10 mouse cellular contexts compared by ENCODE assay signal in genomic region chr5:120567761-120568211, GRCm38 (mm10). TPM values are rescaled to one million over a fixed set of nuclear protein-coding genes. Genes with fewer than 3 reads are reported as not detected.
DNase-seq lines count a peak whose midpoint lies in the region; ATAC-seq lines count a peak whose summit lies in the region.
"Had no signal": no experiment of that assay in that cellular context is flagged by ENCODE, and none has a peak within 500 bp of the region (broad histone marks: within the 10 kb centered on the region; RNA-seq: fewer than 3 reads in every experiment).

No protein-coding gene starts in this region.

- H3K4me3 ChIP-seq in kidney, embryonic 15.5 days (replicated peaks) = no peak overlapping the region
- no peak overlapping the region for H3K4me3 ChIP-seq in forebrain, embryonic 16.5 days (replicated peaks; ENCODE audit: low read length)
- H3K4me3 ChIP-seq in midbrain, embryonic 13.5 days (replicated peaks) = no peak overlapping the region

- 43% methylated on average over 14 of the region's 14 CpGs for WGBS in kidney, embryonic 15.5 days
- WGBS in forebrain, embryonic 16.5 days = 10% methylated on average over 14 of the region's 14 CpGs
- 28% methylated on average over 14 of the region's 14 CpGs for WGBS in midbrain, embryonic 13.5 days

- no peak for DNase-seq in kidney, adult 9 months
- peak; percentile 77 for DNase-seq in cerebellum, adult 9-11 months
- no peak for DNase-seq in layer of hippocampus, postnatal 36 days
- no peak for DNase-seq in adrenal gland, adult 18-20 months (ENCODE audit: low spot score in 2 of 2)

- H3K27me3 ChIP-seq in kidney, embryonic 15.5 days = 0 out of 2 replicates have a peak, but pooled peaks cover 5% of the 10 kb centered on the region
- no peaks in the 10 kb centered on the region for H3K27me3 ChIP-seq in forebrain, embryonic 16.5 days (replicated peaks; ENCODE audit: control insufficient read depth, insufficient read depth, low read length)
- no peaks in the 10 kb centered on the region for H3K27me3 ChIP-seq in midbrain, embryonic 13.5 days

- 0 out of 2 replicates have a peak, but pooled peaks cover under 1% of the 10 kb centered on the region for H3K36me3 ChIP-seq in kidney, embryonic 15.5 days
- no peaks in the 10 kb centered on the region for H3K36me3 ChIP-seq in forebrain, embryonic 16.5 days (ENCODE audit: control insufficient read depth, insufficient read depth)
- H3K36me3 ChIP-seq in midbrain, embryonic 13.5 days = no peaks in the 10 kb centered on the region

- H3K4me2 ChIP-seq in kidney, embryonic 15.5 days = peak overlapping the region; percentile 10
- peak overlapping the region; percentile 34 for H3K4me2 ChIP-seq in forebrain, embryonic 16.5 days (ENCODE audit: low read length)
- H3K4me2 ChIP-seq in midbrain, embryonic 13.5 days (replicated peaks) = peak overlapping the region; percentile 9

- H3K27ac ChIP-seq in kidney, embryonic 15.5 days = peak overlapping the region; percentile 82
- H3K27ac ChIP-seq in forebrain, embryonic 16.5 days (ENCODE audit: low read length) = peak overlapping the region; percentile 91
- peak overlapping the region; percentile 87 for H3K27ac ChIP-seq in midbrain, embryonic 13.5 days

- no peak for ATAC-seq in kidney, embryonic 15.5 days (replicated peaks; ENCODE audit: low FRiP score)
- peak; percentile 46; the same call in 1 of the 2 replicates for ATAC-seq in forebrain, embryonic 16.5 days
- ATAC-seq in midbrain, embryonic 13.5 days = peak; percentile 22; the same call in 1 of the 2 replicates
- no peak for ATAC-seq in activated CD4-positive, CD25-positive, alpha-beta regulatory T cell, adult 4 months

- peaks cover 95% of the 10 kb centered on the region for H3K4me1 ChIP-seq in kidney, embryonic 15.5 days
- peaks cover 67% of the 10 kb centered on the region for H3K4me1 ChIP-seq in forebrain, embryonic 16.5 days (replicated peaks; ENCODE audit: control insufficient read depth, insufficient read depth, low read length)
- peaks cover 84% of the 10 kb centered on the region for H3K4me1 ChIP-seq in midbrain, embryonic 13.5 days (replicated peaks)

- no peak overlapping the region; the same call in 1 of the 2 replicates for H3K9ac ChIP-seq in kidney, embryonic 15.5 days
- H3K9ac ChIP-seq in forebrain, embryonic 16.5 days (replicated peaks; ENCODE audit: low read depth, low read length) = peak overlapping the region; percentile 37; the same call in 1 of the 2 replicates
- H3K9ac ChIP-seq in midbrain, embryonic 13.5 days (replicated peaks) = peak overlapping the region; percentile 56

- H3K9me3 ChIP-seq in kidney, embryonic 15.5 days (replicated peaks) = no peaks in the 10 kb centered on the region
- no peaks in the 10 kb centered on the region for H3K9me3 ChIP-seq in forebrain, embryonic 16.5 days (ENCODE audit: control insufficient read depth, low read length)
- H3K9me3 ChIP-seq in midbrain, embryonic 13.5 days = no peaks in the 10 kb centered on the region
- H3K9me3 ChIP-seq: G1E had no signal

RNA-seq across cellular contexts. Expression of gene Tpcn1, which starts 20.7 kb away (rescaled TPM):
- 32.9 and 36.0 TPM in 2 replicates for polyA plus RNA-seq in kidney, embryonic 15.5 days (2015; fragmentation: Nextera tagmentation; extraction: Ambion mirVana)
- polyA plus RNA-seq in forebrain, embryonic 16.5 days (2015; fragmentation: Nextera tagmentation; extraction: Ambion mirVana) = 15.4 and 18.3 TPM in 2 replicates
- polyA plus RNA-seq in midbrain, embryonic 13.5 days (2015; fragmentation: Nextera tagmentation; extraction: Ambion mirVana) = 12.6 and 15.6 TPM in 2 replicates
- 10 to 100 TPM; 10.9 to 13.0 TPM for polyA plus RNA-seq in activated CD4-positive, CD25-positive, alpha-beta regulatory T cell, adult 4 months (2017; shearing (Covaris generic))
- total RNA-seq in layer of hippocampus, postnatal 36 days (2021) = 10 to 100 TPM; 35.0 to 36.4 TPM
- 10 to 100 TPM; 33.6 to 42.2 TPM for total RNA-seq in adrenal gland, adult 18-20 months (2021)

RNA-seq across cellular contexts. Expression of gene Iqcd, which starts 21.0 kb away (rescaled TPM):
- polyA plus RNA-seq in kidney, embryonic 15.5 days (2015; fragmentation: Nextera tagmentation; extraction: Ambion mirVana) = 0.82 and 0.90 TPM in 2 replicates
- 0.98 and 1.0 TPM in 2 replicates for polyA plus RNA-seq in forebrain, embryonic 16.5 days (2015; fragmentation: Nextera tagmentation; extraction: Ambion mirVana)
- polyA plus RNA-seq in midbrain, embryonic 13.5 days (2015; fragmentation: Nextera tagmentation; extraction: Ambion mirVana) = 1.4 and 2.0 TPM in 2 replicates
- polyA plus RNA-seq in activated CD4-positive, CD25-positive, alpha-beta regulatory T cell, adult 4 months (2017; shearing (Covaris generic)) = under 1 TPM; 0.41 to 0.70 TPM
- 1 to 10 TPM in 1 of 2 experiments, under 1 TPM in 1; 0.35 to 1.2 TPM for total RNA-seq in layer of hippocampus, postnatal 36 days (2021)
- under 1 TPM; 0.36 to 0.48 TPM for total RNA-seq in adrenal gland, adult 18-20 months (2021)
- total RNA-seq: heart, postnatal 4 days had no signal

RNA-seq across cellular contexts. Expression of gene Rita1, which starts 44.6 kb away (rescaled TPM):
- 15.3 and 16.1 TPM in 2 replicates for polyA plus RNA-seq in kidney, embryonic 15.5 days (2015; fragmentation: Nextera tagmentation; extraction: Ambion mirVana)
- 21.2 and 26.9 TPM in 2 replicates for polyA plus RNA-seq in forebrain, embryonic 16.5 days (2015; fragmentation: Nextera tagmentation; extraction: Ambion mirVana)
- 23.0 and 23.9 TPM in 2 replicates for polyA plus RNA-seq in midbrain, embryonic 13.5 days (2015; fragmentation: Nextera tagmentation; extraction: Ambion mirVana)
- polyA plus RNA-seq in activated CD4-positive, CD25-positive, alpha-beta regulatory T cell, adult 4 months (2017; shearing (Covaris generic)) = 1 to 10 TPM; 1.1 to 2.4 TPM
- total RNA-seq in layer of hippocampus, postnatal 36 days (2021) = 10 to 100 TPM; 29.1 to 29.6 TPM
- total RNA-seq in adrenal gland, adult 18-20 months (2021) = 10 to 100 TPM; 14.2 to 16.9 TPM

RNA-seq across cellular contexts. Expression of gene Ddx54, which starts 44.8 kb away (rescaled TPM):
- 47.2 and 52.2 TPM in 2 replicates for polyA plus RNA-seq in kidney, embryonic 15.5 days (2015; fragmentation: Nextera tagmentation; extraction: Ambion mirVana)
- polyA plus RNA-seq in forebrain, embryonic 16.5 days (2015; fragmentation: Nextera tagmentation; extraction: Ambion mirVana) = 49.2 and 49.3 TPM in 2 replicates
- 43.9 and 44.3 TPM in 2 replicates for polyA plus RNA-seq in midbrain, embryonic 13.5 days (2015; fragmentation: Nextera tagmentation; extraction: Ambion mirVana)
- polyA plus RNA-seq in activated CD4-positive, CD25-positive, alpha-beta regulatory T cell, adult 4 months (2017; shearing (Covaris generic)) = 10 to 100 TPM; 11.7 to 18.4 TPM
- total RNA-seq in layer of hippocampus, postnatal 36 days (2021) = 10 to 100 TPM; 34.4 to 39.5 TPM
- 10 to 100 TPM; 44.1 to 57.6 TPM for total RNA-seq in adrenal gland, adult 18-20 months (2021)

RNA-seq across cellular contexts. Expression of gene Slc8b1, which starts 56.8 kb away (rescaled TPM):
- 9.4 and 9.7 TPM in 2 replicates for polyA plus RNA-seq in kidney, embryonic 15.5 days (2015; fragmentation: Nextera tagmentation; extraction: Ambion mirVana)
- polyA plus RNA-seq in forebrain, embryonic 16.5 days (2015; fragmentation: Nextera tagmentation; extraction: Ambion mirVana) = 1.9 and 2.0 TPM in 2 replicates
- 2.3 and 2.4 TPM in 2 replicates for polyA plus RNA-seq in midbrain, embryonic 13.5 days (2015; fragmentation: Nextera tagmentation; extraction: Ambion mirVana)
- polyA plus RNA-seq in activated CD4-positive, CD25-positive, alpha-beta regulatory T cell, adult 4 months (2017; shearing (Covaris generic)) = 1 to 10 TPM; 4.7 to 7.2 TPM
- 1 to 10 TPM; 7.6 to 8.7 TPM for total RNA-seq in layer of hippocampus, postnatal 36 days (2021)
- 10 to 100 TPM; 26.4 to 31.7 TPM for total RNA-seq in adrenal gland, adult 18-20 months (2021)

Comparison
In these comparisons a context has a peak if more than half of its experiments do, and no peak if none do; other contexts are left out.
1. ATAC-seq: peak in forebrain, embryonic 16.5 days (single experiment) and midbrain, embryonic 13.5 days (single experiment); none in kidney, embryonic 15.5 days (single experiment) and activated CD4-positive, CD25-positive, alpha-beta regulatory T cell, adult 4 months (single experiment).
2. Peak in every context shown above with its lines, with median percentiles within 50 percentile points of each other: H3K27ac ChIP-seq and H3K4me2 ChIP-seq.